Mouse (Mus musculus) left cerebral cortex, adult 8-10 months (tissue): Measurements from ENCODE around the gene Rab3c. TPM values are rescaled to one million over a fixed set of nuclear protein-coding genes. Genes with fewer than 3 reads are reported as not detected.

ENCODE experiments used
- DNase-seq, 2 experiments: peaks; one replicate each; pipeline ENCODE4 v3.0.0; 2022; ENCODE audit warnings: low spot score in 2 of 2
- total RNA-seq, 4 experiments: library from RNA; stranded (reverse); gene quantifications; 2 replicates each; pipeline ENCODE4 v1.2.4; 2022

Gene Rab3c
- total RNA-seq, 4 experiments from 2014 or later: 159 to 189 (median 175) TPM

- no peak for DNase-seq
These were observed 90.8 kb downstream of the Rab3c start for GRCm38 (mm10) chr13:110190039-110190438.

DNA sequence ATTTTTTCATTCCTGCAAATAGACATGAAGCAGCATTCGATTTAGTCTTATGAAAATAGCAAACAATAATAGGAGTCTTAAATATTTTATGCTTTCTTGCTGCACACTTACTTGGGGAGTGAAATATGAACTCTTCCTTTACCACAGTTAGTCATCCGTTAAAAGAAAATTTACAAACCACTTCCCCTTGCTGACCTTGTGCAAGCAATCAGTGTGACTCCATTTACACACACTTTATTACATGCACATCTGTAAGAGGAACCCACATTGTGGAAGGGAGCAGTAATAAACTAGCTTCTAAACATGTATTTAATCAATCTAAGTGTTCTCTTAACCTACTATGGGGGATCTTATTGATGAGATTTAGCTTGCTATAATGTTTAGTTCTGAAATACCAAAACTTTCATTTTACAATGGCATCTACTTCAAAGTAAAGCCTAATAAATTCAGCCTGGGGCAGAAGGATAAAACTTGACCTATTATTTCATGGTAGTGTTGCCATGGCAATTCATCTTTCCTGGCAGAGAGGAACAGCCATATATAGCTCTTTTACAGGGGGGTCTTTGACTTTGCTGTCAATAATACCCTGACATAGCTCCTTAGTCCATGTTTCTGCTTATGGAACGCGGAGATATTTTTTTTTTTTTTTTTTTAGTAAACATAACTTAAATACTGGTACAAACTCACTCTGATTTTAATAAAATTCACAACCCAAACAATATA lies 95.7 kb downstream of the Rab3c start:
- DNase-seq: no peak

GRCm38 (mm10) chr13:110175651-110176050 lies 105.1 kb downstream of the Rab3c start:
- DNase-seq: peak in 1 of 2 experiments; percentile 21

- DNase-seq: no peak
These were observed 111.1 kb downstream of the Rab3c start for GRCm38 (mm10) chr13:110169669-110170068.

DNA sequence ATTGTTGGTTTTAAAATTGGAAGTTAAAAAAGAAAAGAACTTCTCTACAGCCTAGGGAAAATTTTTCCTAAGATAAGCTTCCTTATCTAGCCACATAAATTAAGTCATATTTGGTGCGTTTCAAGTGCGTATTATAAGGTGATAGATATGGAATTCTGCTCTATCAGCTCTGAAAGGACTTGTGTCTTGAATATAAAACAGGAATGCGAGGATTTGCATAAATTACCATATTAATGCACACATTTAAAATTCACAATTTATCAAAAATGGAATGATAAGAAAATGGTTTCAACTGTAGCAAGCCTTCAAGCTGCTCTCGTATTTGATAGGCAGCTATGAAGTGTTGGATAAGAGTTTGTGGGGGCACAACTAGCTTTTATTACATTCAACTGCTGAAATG lies 111.6 kb downstream of the Rab3c start:
- no peak for DNase-seq

DNA sequence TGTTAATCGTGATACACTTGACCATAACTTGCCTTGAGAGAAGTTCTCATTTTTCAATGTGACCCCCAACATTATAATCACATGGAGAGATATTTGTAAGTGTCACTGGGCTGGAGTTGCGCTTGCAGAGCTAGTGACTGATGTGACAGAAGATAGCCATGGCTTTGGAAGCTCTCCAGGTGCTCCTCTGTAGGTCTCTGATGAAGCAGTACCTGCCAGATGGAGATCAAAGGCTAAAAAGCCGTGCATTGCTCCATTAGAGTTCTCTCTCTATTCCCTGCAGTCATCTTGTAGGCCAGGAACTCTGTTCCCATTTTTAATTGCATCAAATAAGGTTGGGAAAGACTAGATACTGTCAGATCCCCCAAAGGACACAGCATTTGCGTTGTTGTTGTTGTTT lies 112.2 kb downstream of the Rab3c start:
- no peak for DNase-seq

GRCm38 (mm10) chr13:110166622-110167330 lies 114.0 kb downstream of the Rab3c start:
- DNase-seq: no peak

- no peak for DNase-seq
These were observed 120.8 kb downstream of the Rab3c start for GRCm38 (mm10) chr13:110159980-110160379.

DNA sequence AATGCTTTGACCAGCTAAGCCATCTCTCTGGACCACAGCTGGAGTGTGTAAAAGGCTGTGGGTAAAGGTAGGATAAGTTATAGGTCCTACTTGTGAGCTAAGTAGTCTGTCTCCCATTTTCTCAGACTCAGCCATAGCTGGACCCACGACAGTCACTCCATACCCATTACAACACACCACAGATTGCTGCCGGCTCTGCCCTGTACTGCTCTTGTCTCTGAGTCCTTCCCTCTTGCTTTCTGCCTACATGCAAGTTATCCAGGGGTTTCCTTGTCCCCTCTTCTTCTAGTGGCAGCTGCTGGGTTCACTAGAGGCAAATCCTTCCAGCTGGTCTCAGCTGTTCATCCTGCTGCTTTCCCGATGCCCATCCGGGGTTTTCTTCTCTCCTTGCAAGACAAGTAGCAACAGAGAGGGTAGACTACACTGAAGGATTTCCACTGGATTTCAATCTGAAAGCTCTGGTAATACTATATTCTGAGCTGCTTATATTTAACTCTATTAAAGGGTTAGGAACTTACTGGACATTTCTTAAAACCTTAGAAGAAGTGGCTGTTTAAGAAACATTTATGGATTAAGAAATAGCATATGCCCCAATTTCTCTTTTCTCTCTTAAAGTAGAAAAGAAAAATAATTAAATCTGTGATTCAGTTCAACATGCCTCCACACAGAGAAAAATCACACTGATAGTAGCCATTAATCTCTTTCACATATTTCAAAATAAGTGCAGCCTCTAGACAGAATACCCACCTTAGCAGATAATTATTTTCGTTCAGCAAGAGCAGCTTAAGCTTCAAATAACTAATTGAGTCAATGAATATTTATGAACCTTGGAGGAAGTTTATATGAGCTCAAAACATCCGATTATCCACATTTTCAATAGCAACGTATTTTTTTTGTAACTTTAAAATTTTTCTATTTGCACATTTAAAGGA lies 121.9 kb downstream of the Rab3c start:
- DNase-seq: no peak

GRCm38 (mm10) chr13:110145545-110145944 lies 135.3 kb downstream of the Rab3c start:
- no peak for DNase-seq

DNA sequence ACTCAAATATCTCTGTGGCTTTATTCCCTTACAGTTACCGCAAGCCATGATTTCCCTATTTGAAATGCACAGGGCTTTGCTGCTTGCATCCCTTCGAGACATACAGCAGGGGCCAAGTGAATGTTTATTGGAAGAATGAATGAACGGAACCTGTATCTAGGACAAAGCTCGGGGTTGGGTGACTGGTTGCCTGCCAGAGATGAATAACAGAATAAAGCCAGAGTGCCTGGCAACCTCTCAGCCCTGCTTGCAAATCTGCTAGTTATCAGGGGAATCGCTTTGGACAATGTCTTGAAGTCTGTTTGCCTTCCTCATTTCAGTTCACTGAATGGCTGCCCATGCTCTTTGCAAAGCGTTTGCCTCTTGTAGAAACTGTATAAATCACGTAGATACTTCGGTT lies 135.8 kb downstream of the Rab3c start:
- no peak for DNase-seq

- peak in 1 of 2 experiments; percentile 75 for DNase-seq
These were observed 141.5 kb downstream of the Rab3c start for GRCm38 (mm10) chr13:110139339-110139738.

DNA sequence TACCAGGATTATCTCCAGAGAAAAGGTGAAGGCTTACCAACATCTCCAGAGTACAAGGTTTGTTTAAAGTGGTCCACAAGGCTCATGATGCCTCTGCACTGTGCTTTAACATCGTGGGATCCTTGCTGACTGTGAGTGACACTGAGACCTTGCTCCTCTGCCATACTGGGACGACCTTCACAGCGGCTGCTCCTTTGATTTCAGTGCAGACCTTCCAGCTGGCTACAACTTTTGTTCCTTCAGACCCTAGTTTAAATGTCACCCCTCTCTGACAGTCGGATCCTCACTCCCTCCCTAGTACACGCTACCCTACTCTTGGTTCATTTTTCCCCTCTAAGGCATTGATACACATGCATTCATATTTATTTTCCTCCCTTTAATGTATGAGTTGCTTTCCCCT lies 142.2 kb downstream of the Rab3c start:
- DNase-seq: no peak

DNA sequence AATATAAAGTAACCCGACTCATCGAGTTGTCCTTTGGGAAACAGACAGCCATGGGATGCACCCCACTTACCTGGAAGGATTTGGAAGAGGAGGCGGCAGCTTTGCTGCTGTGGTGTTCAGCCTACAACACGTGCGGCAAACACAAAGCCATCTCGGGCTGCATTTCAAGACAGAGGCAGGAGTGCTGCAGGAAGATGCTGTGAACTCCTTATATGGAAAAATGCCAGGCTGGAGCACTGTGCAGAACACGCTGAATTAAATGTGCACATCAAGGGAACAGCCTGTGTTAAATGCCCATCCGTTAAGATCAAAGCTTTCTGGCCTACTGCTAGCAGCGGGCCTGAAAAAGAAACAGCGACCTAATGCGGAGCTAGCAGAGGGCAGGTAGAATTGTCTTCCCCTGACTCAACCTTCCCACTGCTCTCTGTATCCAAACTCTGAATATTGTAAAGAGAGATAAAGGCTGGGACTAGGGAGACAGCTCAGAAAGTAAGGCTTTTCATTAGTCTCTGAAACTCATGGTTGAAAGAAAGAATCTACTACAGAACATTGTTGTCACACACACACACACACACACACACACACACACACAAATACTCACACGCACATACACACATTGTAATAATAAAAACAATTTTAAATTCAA lies 153.1 kb downstream of the Rab3c start:
- peak in 1 of 2 experiments; percentile 36 for DNase-seq

GRCm38 (mm10) chr13:110122825-110123224 lies 158.0 kb downstream of the Rab3c start:
- no peak for DNase-seq

GRCm38 (mm10) chr13:110116892-110117291 lies 163.9 kb downstream of the Rab3c start:
- peak in 1 of 2 experiments; percentile 30 for DNase-seq

DNA sequence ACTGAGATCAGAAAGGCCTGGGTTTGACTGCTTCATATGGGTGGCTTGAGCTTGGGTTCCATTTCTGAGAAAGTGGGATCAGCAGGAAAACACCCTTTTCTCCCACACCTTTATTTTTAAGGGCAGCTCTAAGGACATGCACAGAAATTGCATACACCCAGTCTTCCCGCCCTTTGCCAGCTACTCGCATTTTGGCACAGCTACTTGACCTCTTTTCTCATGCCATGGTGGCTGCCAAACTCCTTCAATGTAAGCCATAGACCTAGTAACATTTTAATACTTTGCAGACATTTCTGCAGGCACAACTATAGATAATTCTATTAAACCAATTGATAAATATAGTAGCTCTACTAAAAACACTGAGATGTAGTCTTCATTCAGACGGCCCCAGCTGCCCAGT lies 164.5 kb downstream of the Rab3c start:
- no peak for DNase-seq

DNA sequence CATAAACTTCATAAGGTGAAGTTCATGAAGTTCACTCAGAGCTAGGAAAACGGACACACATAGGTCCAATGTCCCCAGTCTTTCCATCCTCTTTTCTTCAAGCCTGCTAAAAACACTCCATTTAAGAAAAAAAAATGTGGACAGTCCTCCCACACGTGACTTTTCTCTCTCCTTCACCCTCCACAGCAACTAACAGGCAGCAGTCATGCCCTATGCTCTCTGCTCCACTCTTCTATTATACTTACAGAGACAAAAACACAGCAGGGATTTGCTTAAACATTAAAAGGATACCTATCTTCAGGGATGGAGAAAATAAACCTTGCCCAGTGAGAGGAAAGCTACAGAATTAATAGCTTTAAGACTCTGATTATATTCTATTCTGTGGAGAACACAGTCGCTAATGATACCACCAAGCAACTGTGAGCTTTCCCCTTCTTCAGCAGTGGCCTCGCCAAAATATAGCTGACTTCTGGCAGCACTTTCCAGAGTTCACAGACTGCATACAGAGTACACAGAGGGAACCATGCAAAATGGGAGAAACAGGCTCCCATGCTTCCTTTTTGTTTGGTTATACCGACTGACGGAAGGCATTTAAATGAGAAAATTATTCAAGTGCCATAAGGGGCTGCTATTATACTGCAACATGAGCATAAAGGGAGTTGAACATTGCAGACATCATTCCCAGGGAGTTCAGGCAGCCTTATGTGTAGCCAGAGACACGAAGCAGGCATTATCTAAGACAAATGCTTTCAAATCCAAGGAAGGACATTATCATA lies 165.7 kb downstream of the Rab3c start:
- DNase-seq: no peak

- DNase-seq: no peak
These were observed 167.1 kb downstream of the Rab3c start for GRCm38 (mm10) chr13:110113711-110114110.

GRCm38 (mm10) chr13:110097424-110098050 lies 183.3 kb downstream of the Rab3c start:
- peak in 1 of 2 experiments; percentile 37 for DNase-seq
